In genomic region chr6:82913336-82914247, GRCm38 (mm10) we compare ENCODE assay signal across 11 mouse cellular contexts. TPM values are rescaled to one million over a fixed set of nuclear protein-coding genes. Genes with fewer than 3 reads are reported as not detected.
DNase-seq lines count a peak whose midpoint lies in the region; ATAC-seq and TF ChIP-seq lines count a peak whose summit lies in the region.
"Had no signal": no experiment of that assay in that cellular context is flagged by ENCODE, and none has a peak within 500 bp of the region (broad histone marks: within the 10 kb centered on the region; RNA-seq: fewer than 3 reads in every experiment).

No protein-coding gene starts in this region.

- ATAC-seq in granulocyte monocyte progenitor cell, adult 5-6 weeks (replicated peaks; ENCODE audit: poor library complexity, severe bottlenecking) = peak; percentile 64
- peak; percentile 62 for ATAC-seq in megakaryocyte progenitor cell, adult 5-6 weeks (replicated peaks; ENCODE audit: poor library complexity)
- ATAC-seq in intestine, postnatal 0 days = no peak

- H3K9ac ChIP-seq in intestine, postnatal 0 days (ENCODE audit: low read depth, low read length) = no peak overlapping the region
- H3K9ac ChIP-seq: limb, embryonic 12.5 days had no signal

- H3K4me2 ChIP-seq in intestine, postnatal 0 days (replicated peaks; ENCODE audit: low read depth) = no peak overlapping the region
- H3K4me2 ChIP-seq: limb, embryonic 12.5 days had no signal

- no peaks in the 10 kb centered on the region for H3K4me1 ChIP-seq in intestine, postnatal 0 days (replicated peaks; ENCODE audit: control insufficient read depth, insufficient read depth, low read length)
- H3K4me1 ChIP-seq: limb, embryonic 12.5 days had no signal

- intact Hi-C loops in left cerebral cortex, postnatal 36 days (cut with DNase I) = no loop called here

- H3K36me3 ChIP-seq in intestine, postnatal 0 days (ENCODE audit: control insufficient read depth, insufficient read depth) = no peaks in the 10 kb centered on the region
- H3K36me3 ChIP-seq: G1E; limb, embryonic 12.5 days had no signal

- DNase-seq in cerebellum, postnatal 10 days = peak; percentile 53 to 54
- DNase-seq in cerebellum, adult 18-20 months = no peak
- DNase-seq in 416B (ENCODE audit: low read depth) = peak; percentile 84
- DNase-seq in left cerebral cortex, postnatal 36 days (ENCODE audit: low spot score in 2 of 2) = no peak
- no peak for DNase-seq in layer of hippocampus, adult 9-11 months

- WGBS in intestine, postnatal 0 days = 78% methylated on average over 28 of the region's 28 CpGs

- no peak overlapping the region for H3K4me3 ChIP-seq in intestine, postnatal 0 days (ENCODE audit: low read depth, low read length)
- H3K4me3 ChIP-seq: limb, embryonic 12.5 days had no signal

- no peak for TF ChIP-seq CTCF in intestine, postnatal 0 days (IDR thresholded peaks at IDR 0.05; ENCODE audit: low read depth)

- H3K27ac ChIP-seq in intestine, postnatal 0 days (ENCODE audit: low read depth, low read length) = no peak overlapping the region
- H3K27ac ChIP-seq: limb, embryonic 12.5 days had no signal

- H3K27me3 ChIP-seq in intestine, postnatal 0 days (replicated peaks; ENCODE audit: control insufficient read depth, insufficient read depth, low read length) = peaks cover 3% of the 10 kb centered on the region; the same call in 1 of the 2 replicates

- no peaks in the 10 kb centered on the region for H3K9me3 ChIP-seq in intestine, postnatal 0 days (ENCODE audit: control insufficient read depth)
- H3K9me3 ChIP-seq: G1E; limb, embryonic 12.5 days had no signal

RNA-seq across cellular contexts. Expression of gene Sema4f, which starts 26.0 kb away (rescaled TPM):
- total RNA-seq in granulocyte monocyte progenitor cell, adult 5-6 weeks (2014; fragmentation: Nextera tagmentation) = not detected in 2 replicates
- total RNA-seq in granulocyte monocyte progenitor cell, adult 5-6 weeks (2017) = not detected in 2 replicates
- total RNA-seq in megakaryocyte progenitor cell, adult 5-6 weeks (2015) = 0.15 and 0.27 TPM in 2 replicates
- total RNA-seq in megakaryocyte progenitor cell, adult 5-6 weeks (2017) = 0.04 and 0.17 TPM in 2 replicates
- polyA plus RNA-seq in intestine, postnatal 0 days (2015; fragmentation: Nextera tagmentation; extraction: Ambion mirVana) = 0.56 and 0.64 TPM in 2 replicates
- total RNA-seq in left cerebral cortex, postnatal 36 days (2021) = 10 to 100 TPM; 37.2 to 39.0 TPM
- polyA plus RNA-seq: G1E; heart, postnatal 0 days had no signal

RNA-seq across cellular contexts. Expression of gene M1ap, which starts 33.1 kb away (rescaled TPM):
- total RNA-seq in granulocyte monocyte progenitor cell, adult 5-6 weeks (2014; fragmentation: Nextera tagmentation) = 2.2 TPM in 1 of 2 replicates, not detected in the other
- total RNA-seq in granulocyte monocyte progenitor cell, adult 5-6 weeks (2017) = 2.7 and 6.3 TPM in 2 replicates
- 5.0 and 8.0 TPM in 2 replicates for total RNA-seq in megakaryocyte progenitor cell, adult 5-6 weeks (2015)
- total RNA-seq in megakaryocyte progenitor cell, adult 5-6 weeks (2017) = 5.1 and 5.9 TPM in 2 replicates
- polyA plus RNA-seq in intestine, postnatal 0 days (2015; fragmentation: Nextera tagmentation; extraction: Ambion mirVana) = 0.16 TPM in 1 of 2 replicates, not detected in the other
- total RNA-seq in left cerebral cortex, postnatal 36 days (2021) = under 1 TPM in 1 of 2 experiments, not detected in 1; 0.22 TPM

Comparison
In these comparisons a context has a peak if more than half of its experiments do, and no peak if none do; other contexts are left out.
1. DNase-seq: peak in cerebellum, postnatal 10 days (2 of 2) and 416B (single experiment); none in cerebellum, adult 18-20 months (0 of 2), left cerebral cortex, postnatal 36 days (0 of 2) and layer of hippocampus, adult 9-11 months (single experiment).
2. RNA of gene Sema4f, which starts 26.0 kb away (total RNA-seq): 37.2 to 39.0 TPM in left cerebral cortex, postnatal 36 days; 0.04 to 0.27 TPM in megakaryocyte progenitor cell, adult 5-6 weeks and not detected in granulocyte monocyte progenitor cell, adult 5-6 weeks; every median in the first group is over 10 times any median in the second.